Mouse (Mus musculus) G1E (cell line): ENCODE data around the gene Adora1. TPM values are rescaled to one million over a fixed set of nuclear protein-coding genes. Genes with fewer than 3 reads are reported as not detected.
"Not testable (repeated sequence)": the region's sequence is repeated elsewhere in the genome, so short reads cannot be mapped to it uniquely, and the experiment has no call there.

Source experiments
- ATAC-seq: 2 replicates; pipeline ENCODE4 v1.8.0; 2016; ENCODE audit warnings: mild to moderate bottlenecking; ENCODE audit not compliant: insufficient number of reproducible peaks, poor library complexity, low FRiP score, severe bottlenecking; ENCODE audit errors: extremely low read depth
- DNase-seq: peaks from one replicate; pipeline ENCODE4 v3.0.0; 2012; ENCODE audit warnings: low spot score
- H3K27me3 ChIP-seq: 2 replicates; pipeline ENCODE4 v1.6.1; 2012; ENCODE audit warnings: mild to moderate bottlenecking, low read length, inconsistent platforms; ENCODE audit not compliant: insufficient read depth
- H3K36me3 ChIP-seq: replicated peaks from 2 replicates; pipeline ENCODE3; 2012; ENCODE audit warnings: mild to moderate bottlenecking, inconsistent platforms
- H3K4me1 ChIP-seq: 2 replicates; pipeline ENCODE4 v1.6.1; 2012; ENCODE audit warnings: low read depth, low read length, inconsistent platforms, mixed read lengths; ENCODE audit not compliant: insufficient read depth
- H3K4me3 ChIP-seq: 2 replicates; pipeline ENCODE4 v1.5.1; 2012; ENCODE audit warnings: low read depth, mild to moderate bottlenecking, inconsistent platforms, low read length, moderate library complexity, mixed read lengths
- H3K9me3 ChIP-seq: replicated peaks from 2 replicates; pipeline ENCODE4 v1.6.1; 2012; ENCODE audit warnings: inconsistent platforms
- CTCF ChIP-seq: IDR thresholded peaks from 2 replicates; pipeline ENCODE4 v1.5.1; 2012; ENCODE audit warnings: low read depth, low read length, inconsistent platforms, mixed read lengths
- GATA1 ChIP-seq: IDR thresholded peaks from 2 replicates; pipeline ENCODE4 v1.6.1; 2012; ENCODE audit warnings: borderline replicate concordance, low read length, inconsistent platforms, mixed read lengths
- GATA2 ChIP-seq: IDR thresholded peaks from 2 replicates; pipeline ENCODE4 v1.6.1; 2012; ENCODE audit warnings: low read depth, low read length, inconsistent platforms, borderline replicate concordance
- POLR2AphosphoS5 ChIP-seq: IDR thresholded peaks from 2 replicates; pipeline ENCODE4 v1.6.1; 2012; ENCODE audit warnings: low read depth, low read length, inconsistent platforms; ENCODE audit not compliant: insufficient replicate concordance
- TAL1 ChIP-seq: conservative IDR thresholded peaks from 2 replicates; pipeline ENCODE4 v1.6.1; 2012; ENCODE audit warnings: low read depth, low read length, inconsistent platforms, mixed read lengths
- polyA plus RNA-seq: library from polyadenylated mRNA; stranded (reverse); fragments of >175 nt; gene quantifications from 2 replicates; pipeline ENCODE4 v1.2.3, GENCODE M21; 2012
- total RNA-seq, 2 experiments: library from RNA; stranded (forward) in 1 of 2; stranded (reverse) in 1 of 2; fragments of 200-1000 nt in 1 of 2; fragments of >200 nt in 1 of 2; fragmentation: Nextera tagmentation in 1 of 2; gene quantifications; 2 replicates each; pipeline ENCODE4 v1.2.3; 2014 to 2017

Adora1 gene
- total and polyA plus RNA-seq, 3 experiments = 0.16 TPM; not detected in 2

DNA sequence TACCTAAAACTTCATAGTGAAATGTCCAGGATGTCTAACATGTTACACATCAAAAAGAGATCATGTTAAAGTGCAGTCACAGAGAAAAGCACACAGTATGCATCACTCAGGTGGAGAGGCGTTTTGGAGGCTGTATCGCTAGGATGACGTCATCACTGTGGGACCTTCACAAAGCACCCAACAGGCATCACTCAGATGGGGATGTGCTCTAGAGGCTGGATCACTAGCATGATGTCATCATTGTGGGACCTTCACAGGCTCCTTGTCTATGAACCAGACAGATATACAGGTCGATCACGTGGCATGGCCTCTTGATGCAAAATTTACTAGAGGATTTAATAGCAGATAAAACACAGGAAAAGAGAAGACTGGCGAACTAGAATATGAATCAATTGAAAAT, 29.1 kb upstream of the Adora1 start:
- DNase-seq (no peak), ATAC-seq (no peak)
- Histone ChIP-seq H3K27me3 (peaks cover 20% of the 10 kb centered on the region), H3K4me1 (no peaks in the 10 kb centered on the region), H3K9me3 (peaks cover 6% of the 10 kb centered on the region; the same call in 1 of the 2 replicates), H3K4me3 (no peak overlapping the region), H3K36me3 (no peaks in the 10 kb centered on the region)
- no peak for TF ChIP-seq GATA2

DNA sequence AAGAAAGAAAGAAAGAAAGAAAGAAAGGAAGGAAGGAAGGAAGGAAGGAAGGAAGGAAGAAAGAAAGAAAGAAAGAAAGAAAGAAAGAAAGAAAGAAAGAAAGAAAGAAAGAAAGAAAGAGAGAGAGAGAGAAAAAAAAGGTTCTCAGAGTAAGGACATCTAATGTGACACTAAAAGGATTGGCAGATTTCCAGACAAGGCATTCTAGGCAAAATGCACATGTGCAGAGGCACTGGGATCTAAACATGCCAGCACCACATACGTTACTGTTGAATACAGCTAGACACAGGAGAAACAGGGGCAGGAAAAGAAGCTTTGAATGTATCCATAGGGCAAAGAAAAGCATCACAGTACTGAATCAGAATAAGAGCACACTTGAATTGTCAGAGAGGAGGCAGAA, 14.4 kb upstream of the Adora1 start:
- not testable (repeated sequence) for H3K4me3 ChIP-seq, H3K9me3 ChIP-seq, ATAC-seq, DNase-seq, H3K4me1 ChIP-seq, H3K36me3 ChIP-seq
- H3K27me3 ChIP-seq = peaks cover 13% of the 10 kb centered on the region

DNA sequence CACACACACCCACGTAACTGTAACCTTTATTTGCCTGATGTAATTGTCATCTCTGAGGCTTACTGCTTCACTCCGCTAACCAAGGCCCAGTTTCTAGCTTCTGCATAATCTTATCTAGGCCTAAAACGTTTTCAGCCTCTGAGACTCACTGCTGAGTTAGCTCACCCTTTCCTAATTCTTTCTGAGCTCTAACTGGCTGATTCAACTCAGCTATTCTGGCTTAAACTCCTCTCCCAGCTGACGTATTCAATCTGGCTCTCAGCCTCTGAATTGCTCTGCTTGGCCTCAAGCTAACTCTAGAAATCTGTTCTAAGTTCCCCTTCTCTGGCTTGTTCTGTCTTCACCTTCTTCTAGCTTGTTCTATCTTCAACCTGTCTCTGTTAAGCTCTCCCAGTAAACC, 11.4 kb upstream of the Adora1 start:
- H3K4me3 ChIP-seq = no peak overlapping the region
- DNase-seq (no peak), ATAC-seq (no peak)
- H3K36me3 ChIP-seq = no peaks in the 10 kb centered on the region
- no peaks in the 10 kb centered on the region for H3K9me3 ChIP-seq
- H3K4me1 ChIP-seq = no peaks in the 10 kb centered on the region
- peaks cover 31% of the 10 kb centered on the region for H3K27me3 ChIP-seq
- TF ChIP-seq CTCF (no peak), GATA2 (no peak), POLR2AphosphoS5 (no peak), GATA1 (no peak), TAL1 (no peak)

DNA sequence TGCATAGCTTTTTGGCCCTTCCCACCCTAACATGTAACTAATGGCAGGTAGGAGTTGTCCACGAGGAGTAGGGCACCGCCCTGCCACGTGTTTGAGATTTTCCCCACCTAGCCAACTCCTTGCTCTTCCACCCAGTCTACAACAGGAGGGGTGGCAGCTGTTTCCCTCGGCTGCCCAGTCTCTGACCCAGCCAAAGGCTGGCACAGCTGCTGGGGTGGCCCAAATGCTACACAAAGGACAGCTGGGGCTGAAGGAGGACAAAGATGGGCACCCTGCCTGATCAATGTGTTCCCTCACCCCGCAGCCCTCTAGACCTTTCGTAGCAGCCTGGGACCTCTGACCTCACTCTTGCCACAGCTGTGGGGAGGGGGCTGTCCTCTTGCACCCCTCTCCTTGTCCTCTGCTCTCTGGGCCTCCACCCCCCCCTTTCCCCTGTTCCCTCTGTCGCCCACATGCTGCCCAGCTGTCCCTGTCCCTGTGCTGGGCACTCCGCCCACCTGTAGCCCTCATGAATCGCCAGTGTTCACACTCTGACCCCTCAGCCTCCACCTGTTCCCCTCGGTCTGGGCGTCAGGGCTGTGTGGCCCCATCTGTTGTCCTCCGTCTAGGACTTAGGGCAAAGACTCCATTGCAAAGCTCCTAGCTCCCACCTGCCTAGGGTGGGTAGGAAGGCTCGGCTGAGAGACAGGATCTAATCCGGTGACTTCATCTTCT, 9.9 kb upstream of the Adora1 start:
- no peak for ATAC-seq
- Histone ChIP-seq H3K9me3 (no peaks in the 10 kb centered on the region), H3K27me3 (peaks cover 39% of the 10 kb centered on the region), H3K4me1 (no peaks in the 10 kb centered on the region), H3K4me3 (no peak overlapping the region), H3K36me3 (no peaks in the 10 kb centered on the region)
- DNase-seq = no peak
- TF ChIP-seq GATA1 (no peak), CTCF (no peak), GATA2 (no peak), POLR2AphosphoS5 (no peak), TAL1 (no peak)

DNA sequence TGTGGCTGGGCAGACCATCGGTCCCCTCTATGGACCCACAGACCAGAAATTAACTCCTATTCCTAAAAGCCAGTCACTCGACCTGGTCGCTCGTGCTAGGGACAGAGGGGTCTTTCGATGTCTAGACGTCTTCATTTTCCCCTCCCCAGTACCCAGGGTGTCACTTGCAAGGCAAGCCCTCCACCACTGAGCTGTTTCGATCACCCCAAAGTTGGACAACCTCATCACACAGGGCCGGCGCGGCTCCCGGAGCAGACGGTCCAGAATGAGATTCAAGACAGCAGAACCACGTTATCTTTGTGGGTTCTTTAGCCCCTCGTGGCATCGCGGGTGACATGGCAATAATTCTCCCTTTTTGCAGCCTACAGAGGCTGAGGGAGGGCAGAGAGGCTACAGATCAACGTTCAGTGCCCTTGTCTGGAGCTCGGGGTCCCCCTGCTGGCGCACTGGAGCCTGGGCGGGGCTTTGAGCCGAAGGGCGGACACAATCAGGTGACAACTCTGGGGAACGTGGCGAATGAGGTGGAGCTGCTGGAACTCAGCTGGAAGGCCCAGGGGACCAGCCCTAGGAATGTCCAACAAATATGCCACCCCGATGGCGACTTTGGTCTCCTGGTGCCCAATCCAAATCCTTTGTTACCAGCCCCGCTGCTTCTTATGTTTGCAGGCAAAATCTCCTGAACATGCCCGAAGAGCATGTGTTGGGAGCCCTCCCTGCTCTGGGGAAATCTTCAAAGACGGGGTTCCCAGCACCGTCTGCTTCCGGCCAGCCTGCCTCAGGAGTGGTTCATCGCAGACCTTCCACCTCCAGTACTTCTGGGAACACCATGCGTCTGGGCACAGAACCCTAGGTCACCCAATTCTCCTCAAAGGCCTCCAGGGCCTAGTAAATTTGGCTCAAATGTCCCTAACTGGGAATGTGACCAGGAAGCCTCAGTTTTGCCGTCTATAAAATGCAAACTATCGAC, 9.0 kb upstream of the Adora1 start:
- no peak overlapping the region for H3K4me3 ChIP-seq
- no peak for DNase-seq
- no peaks in the 10 kb centered on the region for H3K4me1 ChIP-seq
- TF ChIP-seq GATA2 (no peak), GATA1 (no peak), POLR2AphosphoS5 (no peak), CTCF (no peak), TAL1 (no peak)
- no peaks in the 10 kb centered on the region for H3K36me3 ChIP-seq
- H3K27me3 ChIP-seq = peaks cover 47% of the 10 kb centered on the region
- no peak; the same call in 1 of the 2 replicates for ATAC-seq
- H3K9me3 ChIP-seq = no peaks in the 10 kb centered on the region

DNA sequence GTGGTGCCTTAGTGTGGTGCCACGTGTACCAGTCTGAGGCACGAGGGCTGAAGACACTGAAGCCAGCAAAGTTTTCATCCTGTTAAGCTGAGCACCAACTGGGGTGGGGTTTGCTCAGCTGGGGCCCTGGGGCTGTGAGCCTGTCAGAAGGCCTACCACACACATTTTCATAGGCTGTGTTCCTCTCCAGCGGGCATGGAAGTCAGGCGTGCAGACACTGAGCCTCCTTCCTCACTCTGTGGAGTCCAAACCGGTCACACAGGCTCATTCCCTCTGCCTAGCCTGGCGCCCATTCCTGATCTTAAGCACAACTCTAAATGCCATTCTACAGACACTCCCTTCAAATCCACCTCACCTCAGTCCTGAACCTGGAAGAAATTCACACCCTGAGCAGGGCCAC, 8.3 kb upstream of the Adora1 start:
- ATAC-seq = no peak

DNA sequence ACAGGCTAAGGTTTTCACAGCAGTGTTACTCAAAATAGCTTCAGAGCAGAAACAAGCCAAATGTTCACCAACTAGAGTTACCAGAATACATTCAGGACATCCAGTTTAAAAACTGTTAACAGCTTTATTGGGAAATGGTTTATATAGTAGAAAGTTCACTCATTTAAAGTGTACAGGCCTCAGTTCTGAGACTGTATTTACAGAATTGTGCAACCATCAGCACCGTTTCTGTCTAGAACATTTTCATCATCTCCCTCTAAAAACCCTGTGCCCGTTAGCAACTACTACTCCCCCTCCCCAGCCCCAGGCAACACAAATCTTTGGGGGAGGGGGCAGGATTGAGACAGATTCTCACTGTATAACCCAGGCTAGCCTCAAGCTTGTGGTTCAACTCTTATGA, 7.1 kb upstream of the Adora1 start:
- peaks cover 59% of the 10 kb centered on the region for H3K27me3 ChIP-seq
- H3K9me3 ChIP-seq = no peaks in the 10 kb centered on the region
- no peak for ATAC-seq

More for the DNA sequence above, 8.3 kb upstream of the Adora1 start:
- Histone ChIP-seq H3K36me3 (no peaks in the 10 kb centered on the region), H3K4me1 (no peaks in the 10 kb centered on the region), H3K4me3 (no peak overlapping the region), H3K27me3 (peaks cover 53% of the 10 kb centered on the region), H3K9me3 (no peaks in the 10 kb centered on the region)
- TF ChIP-seq POLR2AphosphoS5 (no peak), GATA2 (no peak), GATA1 (no peak), CTCF (no peak), TAL1 (no peak)
- DNase-seq = no peak

More for the DNA sequence above, 7.1 kb upstream of the Adora1 start:
- TF ChIP-seq GATA1 = no peak
- no peak for TF ChIP-seq CTCF
- TF ChIP-seq POLR2AphosphoS5 = no peak
- no peak for TF ChIP-seq TAL1
- no peak for TF ChIP-seq GATA2
- Histone ChIP-seq H3K4me1 (no peaks in the 10 kb centered on the region), H3K4me3 (no peak overlapping the region), H3K36me3 (no peaks in the 10 kb centered on the region)
- DNase-seq = no peak
